Mouse (Mus musculus) cerebellum, postnatal 4 days (tissue): Measurements from ENCODE around the gene Nploc4.
A peak's percentile ranks its signal among the peaks of the same experiment; 100 is the strongest.

Experiments used
- DNase-seq, 2 experiments: peaks; one replicate each; pipeline ENCODE4 v3.0.0; 2022; ENCODE audit warnings: low spot score in 2 of 2, mixed read lengths in 1 of 2

Nploc4 gene

GRCm38 (mm10) chr11:120437152-120437856 lies at the start of gene Nploc4:
Gene Nploc4 (minus strand): TSS chr11:120437708.
- peak; percentile 82 to 92 for DNase-seq

- DNase-seq = no peak
Measured at GRCm38 (mm10) chr11:120485251-120485650, 47.7 kb upstream of the Nploc4 start.

GRCm38 (mm10) chr11:120484265-120484981 lies 46.9 kb upstream of the Nploc4 start, which contains the start of gene Mrpl12:
Gene Mrpl12 (plus strand): TSS chr11:120484613.
- peak; percentile 79 to 83 for DNase-seq

GRCm38 (mm10) chr11:120483448-120483934 lies 46.0 kb upstream of the Nploc4 start:
- DNase-seq = no peak

- DNase-seq = no peak
Measured at GRCm38 (mm10) chr11:120472052-120472451, 34.5 kb upstream of the Nploc4 start.

GRCm38 (mm10) chr11:120467736-120468092 lies 30.2 kb upstream of the Nploc4 start:
- DNase-seq = no peak

GRCm38 (mm10) chr11:120467051-120467735 lies 29.7 kb upstream of the Nploc4 start, which contains the start of gene Arl16:
Gene Arl16 (minus strand): TSS chr11:120467607.
- DNase-seq = peak; percentile 81 to 92

- no peak for DNase-seq
Measured at GRCm38 (mm10) chr11:120465521-120465920, 28.0 kb upstream of the Nploc4 start.

GRCm38 (mm10) chr11:120464365-120464764 lies 26.9 kb upstream of the Nploc4 start:
- DNase-seq = no peak

- DNase-seq = no peak
Measured at GRCm38 (mm10) chr11:120463536-120463935, 26.0 kb upstream of the Nploc4 start.

- no peak for DNase-seq
Measured at GRCm38 (mm10) chr11:120458847-120459597, 21.5 kb upstream of the Nploc4 start.

GRCm38 (mm10) chr11:120457772-120458751 lies 20.6 kb upstream of the Nploc4 start, which contains the start of the genes Oxld1 and Ccdc137:
Gene Oxld1 (minus strand): TSS chr11:120458068.
Gene Ccdc137 (plus strand): TSS chr11:120458115.
- peak; percentile 51 to 72 for DNase-seq

GRCm38 (mm10) chr11:120457370-120457769 lies 19.9 kb upstream of the Nploc4 start:
- no peak for DNase-seq

- DNase-seq = no peak
Measured at GRCm38 (mm10) chr11:120455413-120455812, 17.9 kb upstream of the Nploc4 start.

GRCm38 (mm10) chr11:120454965-120455364 lies 17.5 kb upstream of the Nploc4 start:
- DNase-seq = no peak

- no peak for DNase-seq
Measured at GRCm38 (mm10) chr11:120453306-120453705, 15.8 kb upstream of the Nploc4 start, which contains the start of gene Pde6g. Gene Pde6g (minus strand): TSS chr11:120453500.

GRCm38 (mm10) chr11:120452246-120452645 lies 14.7 kb upstream of the Nploc4 start:
- no peak for DNase-seq

GRCm38 (mm10) chr11:120447179-120447578 lies 9.7 kb upstream of the Nploc4 start:
- no peak for DNase-seq

GRCm38 (mm10) chr11:120445475-120445874 lies 8.0 kb upstream of the Nploc4 start:
- DNase-seq = no peak

- no peak for DNase-seq
Measured at GRCm38 (mm10) chr11:120444106-120444505, 6.6 kb upstream of the Nploc4 start.
